Mouse (Mus musculus): ENCODE measurements around the gene Camta1.

Gene Camta1

GRCm38 (mm10) chr4:151604481-151604880, 257.2 kb downstream of the Camta1 start:
- peak; percentile 18 to 25 for DNase-seq (ENCODE audit: low spot score in 2 of 2)

GRCm38 (mm10) chr4:151603586-151603985, 258.1 kb downstream of the Camta1 start:
- no peak for DNase-seq (ENCODE audit: low spot score in 2 of 2)

GRCm38 (mm10) chr4:151595116-151595515, 266.6 kb downstream of the Camta1 start:
- DNase-seq (ENCODE audit: low spot score in 2 of 2), result no peak

GRCm38 (mm10) chr4:151593042-151593441, 268.6 kb downstream of the Camta1 start:
- peak in 1 of 2 experiments; percentile 30 for DNase-seq (ENCODE audit: low spot score in 2 of 2)

- no peak for DNase-seq (ENCODE audit: low spot score in 2 of 2)
These were observed 275.6 kb downstream of the Camta1 start for GRCm38 (mm10) chr4:151586074-151586473.

GRCm38 (mm10) chr4:151577961-151578360, 283.7 kb downstream of the Camta1 start:
- DNase-seq (ENCODE audit: low spot score in 2 of 2), result no peak

- peak in 1 of 2 experiments; percentile 27 for DNase-seq (ENCODE audit: low spot score in 2 of 2)
These were observed 285.2 kb downstream of the Camta1 start for GRCm38 (mm10) chr4:151576291-151577108.

GRCm38 (mm10) chr4:151572716-151573115, 289.0 kb downstream of the Camta1 start:
- no peak for DNase-seq (ENCODE audit: low spot score in 2 of 2)

GRCm38 (mm10) chr4:151569586-151569985, 292.1 kb downstream of the Camta1 start:
- DNase-seq (ENCODE audit: low spot score in 2 of 2), result no peak

GRCm38 (mm10) chr4:151568887-151569286, 292.8 kb downstream of the Camta1 start:
- no peak for DNase-seq (ENCODE audit: low spot score in 2 of 2)

- DNase-seq (ENCODE audit: low spot score in 2 of 2), result no peak
These were observed 294.6 kb downstream of the Camta1 start for GRCm38 (mm10) chr4:151567105-151567504.

GRCm38 (mm10) chr4:151555505-151555904, 306.2 kb downstream of the Camta1 start:
- no peak for DNase-seq (ENCODE audit: low spot score in 2 of 2)

GRCm38 (mm10) chr4:151549523-151549922, 312.2 kb downstream of the Camta1 start:
- no peak for DNase-seq (ENCODE audit: low spot score in 2 of 2)

GRCm38 (mm10) chr4:151545452-151545851, 316.2 kb downstream of the Camta1 start:
- no peak for DNase-seq (ENCODE audit: low spot score in 2 of 2)

GRCm38 (mm10) chr4:151544191-151544590, 317.5 kb downstream of the Camta1 start:
- DNase-seq (ENCODE audit: low spot score in 2 of 2), result no peak

- DNase-seq (ENCODE audit: low spot score in 2 of 2), result no peak
These were observed 321.1 kb downstream of the Camta1 start for GRCm38 (mm10) chr4:151540546-151540945.

- DNase-seq (ENCODE audit: low spot score in 2 of 2), result no peak
These were observed 321.8 kb downstream of the Camta1 start for GRCm38 (mm10) chr4:151539881-151540280.

GRCm38 (mm10) chr4:151539167-151539525, 322.5 kb downstream of the Camta1 start:
- DNase-seq (ENCODE audit: low spot score in 2 of 2), result no peak

- DNase-seq (ENCODE audit: low spot score in 2 of 2), result no peak
These were observed 323.1 kb downstream of the Camta1 start for GRCm38 (mm10) chr4:151538446-151539166.

- DNase-seq (ENCODE audit: low spot score in 2 of 2), result no peak
These were observed 325.7 kb downstream of the Camta1 start for GRCm38 (mm10) chr4:151535916-151536450.

- no peak for DNase-seq (ENCODE audit: low spot score in 2 of 2)
These were observed 328.2 kb downstream of the Camta1 start for GRCm38 (mm10) chr4:151533451-151533850.

- no peak for DNase-seq (ENCODE audit: low spot score in 2 of 2)
These were observed 333.2 kb downstream of the Camta1 start for GRCm38 (mm10) chr4:151528436-151528835.

- no peak for DNase-seq (ENCODE audit: low spot score in 2 of 2)
These were observed 333.9 kb downstream of the Camta1 start for GRCm38 (mm10) chr4:151527763-151528162.

Measured in frontal cortex, postnatal 14 days (tissue).